In genomic region chr10:13502371-13502770, GRCm38 (mm10) we compare ENCODE assay signal across 13 mouse cellular contexts. TPM values are rescaled to one million over a fixed set of nuclear protein-coding genes. Genes with fewer than 3 reads are reported as not detected.
DNase-seq lines count a peak whose midpoint lies in the region; ATAC-seq and TF ChIP-seq lines count a peak whose summit lies in the region.
"Had no signal": no experiment of that assay in that cellular context is flagged by ENCODE, and none has a peak within 500 bp of the region (broad histone marks: within the 10 kb centered on the region; RNA-seq: fewer than 3 reads in every experiment).

No protein-coding gene starts in this region.

- H3K9ac ChIP-seq in kidney, embryonic 16.5 days (replicated peaks; ENCODE audit: low read length) = 0 out of 2 replicates have a peak overlapping the region, but pooled peaks have one; percentile 26
- peak overlapping the region; percentile 29; the same call in 1 of the 2 replicates for H3K9ac ChIP-seq in heart, adult 2 months (ENCODE audit: low read depth, low read length)
- H3K9ac ChIP-seq: lung, embryonic 14.5 days had no signal

- TF ChIP-seq EP300 in heart, adult 2 months (IDR thresholded peaks at IDR 0.05; ENCODE audit: insufficient read depth, low read depth, low read length) = 0 out of 2 replicates have a peak, but pooled peaks have one; percentile 55

- no peaks in the 10 kb centered on the region for H3K9me3 ChIP-seq in kidney, embryonic 16.5 days (ENCODE audit: low read length)
- H3K9me3 ChIP-seq: neural tube, embryonic 12.5 days had no signal

- H3K36me3 ChIP-seq in kidney, embryonic 16.5 days (ENCODE audit: insufficient read depth, low read length) = 0 out of 2 replicates have a peak, but pooled peaks cover 6% of the 10 kb centered on the region
- H3K36me3 ChIP-seq in heart, adult 2 months (ENCODE audit: control insufficient read depth, insufficient read depth, low read length) = peaks cover 22% of the 10 kb centered on the region
- H3K36me3 ChIP-seq: neural tube, embryonic 12.5 days had no signal

- no peak for ATAC-seq in kidney, embryonic 16.5 days (ENCODE audit: low FRiP score, low TSS enrichment)

- TF ChIP-seq CTCF in heart, adult 2 months (IDR thresholded peaks at IDR 0.05) = no peak

- H3K79me2 ChIP-seq in heart, adult 2 months (replicated peaks; ENCODE audit: control insufficient read depth, insufficient read depth, low read length) = 0 out of 2 replicates have a peak, but pooled peaks cover 2% of the 10 kb centered on the region

- H3K27ac ChIP-seq in kidney, embryonic 16.5 days (ENCODE audit: low read length) = no peak overlapping the region
- H3K27ac ChIP-seq in heart, adult 2 months = peak overlapping the region; percentile 60
- H3K27ac ChIP-seq: gastrocnemius, adult 2 months; neural tube, embryonic 12.5 days had no signal

- no peak for TF ChIP-seq POLR2A in heart, adult 2 months (IDR thresholded peaks at IDR 0.05; ENCODE audit: insufficient read depth, low read depth, low read length)

- no peaks in the 10 kb centered on the region for H3K27me3 ChIP-seq in kidney, embryonic 16.5 days (ENCODE audit: insufficient read depth, low read length)
- H3K27me3 ChIP-seq in heart, adult 2 months (ENCODE audit: control insufficient read depth, insufficient read depth, low read length) = no peaks in the 10 kb centered on the region
- H3K27me3 ChIP-seq: CH12.LX; neural tube, embryonic 12.5 days had no signal

- H3K4me1 ChIP-seq in kidney, embryonic 16.5 days (ENCODE audit: insufficient read depth, low read length) = peaks cover 12% of the 10 kb centered on the region
- no peaks in the 10 kb centered on the region; the same call in none of the 2 replicates for H3K4me1 ChIP-seq in heart, adult 2 months (ENCODE audit: control insufficient read depth, insufficient read depth, low read length)
- H3K4me1 ChIP-seq: neural tube, embryonic 12.5 days had no signal

- no peak for DNase-seq in kidney, postnatal 36 days
- DNase-seq in c-Kit-negative CD71-positive TER-119-positive erythroid progenitor cells, embryonic 14.5 days (ENCODE audit: low read depth, low spot score) = peak; percentile 40
- peak in 1 of 2 experiments; percentile 44 for DNase-seq in heart, adult 2 months
- peak; percentile 80 for DNase-seq in liver
- DNase-seq in right cerebral cortex, postnatal 10 days (ENCODE audit: low spot score in 2 of 2) = no peak
- DNase-seq in lung, postnatal 36 days = no peak
- DNase-seq in cerebellum, postnatal 14 days = no peak
- DNase-seq: gastrocnemius, adult 2 months; kidney, postnatal 4 days; lung, embryonic 14.5 days had no signal

- intact Hi-C loops in heart, adult 2 months (cut with DNase I) = loop anchor here (2.0 kb wide), 1 partner anchor 28 kb away; the partner anchor contains the start of gene Phactr2

- H3K4me3 ChIP-seq in kidney, embryonic 16.5 days (ENCODE audit: low read length) = peak overlapping the region; percentile 8; the same call in 1 of the 2 replicates
- H3K4me3 ChIP-seq in heart, adult 2 months = peak overlapping the region; percentile 43
- H3K4me3 ChIP-seq: neural tube, embryonic 12.5 days had no signal

- H3K4me2 ChIP-seq in kidney, embryonic 16.5 days (replicated peaks; ENCODE audit: low read depth, low read length) = peak overlapping the region; percentile 72

- whole genome bisulfite sequencing in kidney, embryonic 16.5 days = 82% methylated on average over 8 of the region's 8 CpGs
- WGBS in heart, adult 2 months = 54% methylated on average over 8 of the region's 8 CpGs

RNA-seq across cellular contexts. Expression of gene Fuca2, which starts 3.0 kb away (rescaled TPM):
- 118 and 127 TPM in 2 replicates for polyA plus RNA-seq in kidney, embryonic 16.5 days (2015; fragmentation: Nextera tagmentation; extraction: Ambion mirVana)
- total RNA-seq in heart, adult 2 months (2021) = 100 to 1,000 TPM; 202 to 207 TPM
- polyA plus RNA-seq in heart, adult 2 months (2012; rRNA removed) = 86.2 and 164 TPM in 2 replicates

RNA-seq across cellular contexts. Expression of gene Phactr2, which starts 28.2 kb away (rescaled TPM):
- polyA plus RNA-seq in kidney, embryonic 16.5 days (2015; fragmentation: Nextera tagmentation; extraction: Ambion mirVana) = 20.7 and 26.9 TPM in 2 replicates
- 10 to 100 TPM; 47.7 to 49.3 TPM for total RNA-seq in heart, adult 2 months (2021)
- 15.2 and 23.9 TPM in 2 replicates for polyA plus RNA-seq in heart, adult 2 months (2012; rRNA removed)

RNA-seq across cellular contexts. Expression of gene Adat2, which starts 50.3 kb away (rescaled TPM):
- polyA plus RNA-seq in kidney, embryonic 16.5 days (2015; fragmentation: Nextera tagmentation; extraction: Ambion mirVana) = 4.0 and 5.8 TPM in 2 replicates
- 1 to 10 TPM; 2.1 to 2.8 TPM for total RNA-seq in heart, adult 2 months (2021)
- 2.8 and 3.7 TPM in 2 replicates for polyA plus RNA-seq in heart, adult 2 months (2012; rRNA removed)

RNA-seq across cellular contexts. Expression of gene Pex3, which starts 50.6 kb away (rescaled TPM):
- 28.4 and 28.9 TPM in 2 replicates for polyA plus RNA-seq in kidney, embryonic 16.5 days (2015; fragmentation: Nextera tagmentation; extraction: Ambion mirVana)
- total RNA-seq in heart, adult 2 months (2021) = 10 to 100 TPM; 16.6 to 19.0 TPM
- 11.5 and 22.6 TPM in 2 replicates for polyA plus RNA-seq in heart, adult 2 months (2012; rRNA removed)

Comparison
In these comparisons a context has a peak if more than half of its experiments do, and no peak if none do; other contexts are left out.
1. DNase-seq: peak in c-Kit-negative CD71-positive TER-119-positive erythroid progenitor cells, embryonic 14.5 days (single experiment) and liver (single experiment); none in kidney, postnatal 36 days (0 of 2), right cerebral cortex, postnatal 10 days (0 of 2), lung, postnatal 36 days (single experiment) and cerebellum, postnatal 14 days (0 of 2).